ENCODE assay signal across 8 mouse cellular contexts in genomic region chr11:3912875-3913271, GRCm38 (mm10). TPM values are rescaled to one million over a fixed set of nuclear protein-coding genes. Genes with fewer than 3 reads are reported as not detected.
DNase-seq lines count a peak whose midpoint lies in the region; ATAC-seq and TF ChIP-seq lines count a peak whose summit lies in the region.

No protein-coding gene starts in this region.

- DNase-seq in right cerebral cortex, postnatal 10 days (ENCODE audit: low spot score in 2 of 2), result peak; percentile 64 to 69
- no peak for DNase-seq in right cerebral cortex, adult 18-20 months
- DNase-seq in cerebellum, adult 2 months, result peak; percentile 59 to 66
- peak; percentile 70 for DNase-seq in gastrocnemius, adult 2 months
- peak; percentile 40 for DNase-seq in lung, embryonic 14.5 days
- DNase-seq in retina, embryonic 14.5 days (ENCODE audit: low spot score), result peak; percentile 48
- no peak for DNase-seq in adipocyte (ENCODE audit: low spot score)

- peaks cover 25% of the 10 kb centered on the region for H3K4me1 ChIP-seq in cerebellum, adult 2 months (ENCODE audit: control insufficient read depth, insufficient read depth, low read length)
- H3K4me1 ChIP-seq in intestine, postnatal 0 days (replicated peaks; ENCODE audit: control insufficient read depth, insufficient read depth, low read length), result peaks cover 15% of the 10 kb centered on the region; the same call in 1 of the 2 replicates
- peaks cover 10% of the 10 kb centered on the region for H3K4me1 ChIP-seq in lung, embryonic 14.5 days (ENCODE audit: insufficient read depth)

- H3K9me3 ChIP-seq in intestine, postnatal 0 days (ENCODE audit: control insufficient read depth), result no peaks in the 10 kb centered on the region
- H3K9me3 ChIP-seq in lung, embryonic 14.5 days (ENCODE audit: low read depth, low read length), result no peaks in the 10 kb centered on the region

- no peak for ATAC-seq in intestine, postnatal 0 days
- ATAC-seq in lung, embryonic 14.5 days (ENCODE audit: insufficient read depth), result peak; percentile 4

- TF ChIP-seq CTCF in cerebellum, adult 2 months (IDR thresholded peaks at IDR 0.05; ENCODE audit: borderline replicate concordance, insufficient read depth, low read depth, low read length), result no peak
- TF ChIP-seq CTCF in gastrocnemius, adult 2 months (IDR thresholded peaks at IDR 0.05), result no peak
- TF ChIP-seq CTCF in intestine, postnatal 0 days (IDR thresholded peaks at IDR 0.05; ENCODE audit: low read depth), result peak; percentile 20
- peak; percentile 38 for TF ChIP-seq CTCF in lung, embryonic 14.5 days (IDR thresholded peaks at IDR 0.05; ENCODE audit: low read depth)

- under 1% methylated on average over 16 of the region's 16 CpGs for WGBS in cerebellum, adult 2 months
- WGBS in intestine, postnatal 0 days, result 13% methylated on average over 16 of the region's 16 CpGs
- WGBS in lung, embryonic 14.5 days, result 5% methylated on average over 16 of the region's 16 CpGs

- peak overlapping the region; percentile 81 for H3K4me2 ChIP-seq in intestine, postnatal 0 days (replicated peaks; ENCODE audit: low read depth)
- peak overlapping the region; percentile 96 for H3K4me2 ChIP-seq in lung, embryonic 14.5 days

- H3K4me3 ChIP-seq in cerebellum, adult 2 months (replicated peaks; ENCODE audit: insufficient read depth, low read depth, low read length), result peak overlapping the region; percentile 78
- peak overlapping the region; percentile 89 for H3K4me3 ChIP-seq in gastrocnemius, adult 2 months
- peak overlapping the region; percentile 52 for H3K4me3 ChIP-seq in intestine, postnatal 0 days (ENCODE audit: low read depth, low read length)
- H3K4me3 ChIP-seq in lung, embryonic 14.5 days (ENCODE audit: low read depth, low read length), result peak overlapping the region; percentile 50

- H3K27ac ChIP-seq in cerebellum, adult 2 months (ENCODE audit: insufficient read depth, low read length), result peak overlapping the region; percentile 60
- H3K27ac ChIP-seq in gastrocnemius, adult 2 months, result peak overlapping the region; percentile 92
- H3K27ac ChIP-seq in intestine, postnatal 0 days (ENCODE audit: low read depth, low read length), result no peak overlapping the region
- no peak overlapping the region for H3K27ac ChIP-seq in lung, embryonic 14.5 days (ENCODE audit: low read depth)

- H3K9ac ChIP-seq in intestine, postnatal 0 days (ENCODE audit: low read depth, low read length), result peak overlapping the region; percentile 31; the same call in 1 of the 2 replicates
- peak overlapping the region; percentile 46 for H3K9ac ChIP-seq in lung, embryonic 14.5 days

- H3K36me3 ChIP-seq in intestine, postnatal 0 days (ENCODE audit: control insufficient read depth, insufficient read depth), result peaks cover 11% of the 10 kb centered on the region
- H3K36me3 ChIP-seq in lung, embryonic 14.5 days (ENCODE audit: insufficient read depth), result no peaks in the 10 kb centered on the region

- 0 out of 2 replicates have a peak, but pooled peaks have one; percentile 11 for TF ChIP-seq POLR2A in cerebellum, adult 2 months (IDR thresholded peaks at IDR 0.05; ENCODE audit: borderline replicate concordance, insufficient read depth, low read length)

- intact Hi-C loops in gastrocnemius, adult 2 months (cut with DNase I), result loop anchor here (2.0 to 10.0 kb wide), 2 partner anchors 18 to 108 kb away; partner anchors contain the start of genes 4921536K21Rik and Dusp18

- H3K27me3 ChIP-seq in cerebellum, adult 2 months (ENCODE audit: control insufficient read depth, insufficient read depth, low read length), result no peaks in the 10 kb centered on the region
- peaks cover 13% of the 10 kb centered on the region; the same call in 1 of the 2 replicates for H3K27me3 ChIP-seq in intestine, postnatal 0 days (replicated peaks; ENCODE audit: control insufficient read depth, insufficient read depth, low read length)
- H3K27me3 ChIP-seq in lung, embryonic 14.5 days (ENCODE audit: insufficient read depth, low read length), result 0 out of 2 replicates have a peak, but pooled peaks cover 5% of the 10 kb centered on the region

RNA-seq across cellular contexts. Expression of gene Slc35e4, which starts 1.6 kb away (rescaled TPM):
- polyA plus RNA-seq in cerebellum, adult 2 months (2012; rRNA removed), result 27.3 and 28.5 TPM in 2 replicates
- total RNA-seq in gastrocnemius, adult 2 months (2021), result 10 to 100 TPM; 18.4 to 19.6 TPM
- polyA plus RNA-seq in intestine, postnatal 0 days (2015; fragmentation: Nextera tagmentation; extraction: Ambion mirVana), result 2.1 and 2.2 TPM in 2 replicates
- polyA plus RNA-seq in lung, embryonic 14.5 days (2014; fragmentation: Nextera tagmentation; extraction: Ambion mirVana), result 1.9 and 2.7 TPM in 2 replicates

RNA-seq across cellular contexts. Expression of gene Dusp18, which starts 17.8 kb away (rescaled TPM):
- 5.4 and 5.7 TPM in 2 replicates for polyA plus RNA-seq in cerebellum, adult 2 months (2012; rRNA removed)
- 10 to 100 TPM in 1 of 2 experiments, 1 to 10 TPM in 1; 8.8 to 14.7 TPM for total RNA-seq in gastrocnemius, adult 2 months (2021)
- 2.4 and 2.5 TPM in 2 replicates for polyA plus RNA-seq in intestine, postnatal 0 days (2015; fragmentation: Nextera tagmentation; extraction: Ambion mirVana)
- 8.8 and 11.0 TPM in 2 replicates for polyA plus RNA-seq in lung, embryonic 14.5 days (2014; fragmentation: Nextera tagmentation; extraction: Ambion mirVana)

RNA-seq across cellular contexts. Expression of gene 4921536K21Rik, which starts 18.0 kb away (rescaled TPM):
- polyA plus RNA-seq in cerebellum, adult 2 months (2012; rRNA removed), result 0.29 and 0.36 TPM in 2 replicates
- under 1 TPM; 0.10 to 0.31 TPM for total RNA-seq in gastrocnemius, adult 2 months (2021)
- 0.09 and 0.20 TPM in 2 replicates for polyA plus RNA-seq in intestine, postnatal 0 days (2015; fragmentation: Nextera tagmentation; extraction: Ambion mirVana)
- 0.14 TPM in 1 of 2 replicates, not detected in the other for polyA plus RNA-seq in lung, embryonic 14.5 days (2014; fragmentation: Nextera tagmentation; extraction: Ambion mirVana)

RNA-seq across cellular contexts. Expression of gene Tcn2, which starts 19.1 kb away (rescaled TPM):
- polyA plus RNA-seq in cerebellum, adult 2 months (2012; rRNA removed), result 28.0 and 31.7 TPM in 2 replicates
- total RNA-seq in gastrocnemius, adult 2 months (2021), result 10 to 100 TPM; 11.9 to 18.2 TPM
- 283 and 305 TPM in 2 replicates for polyA plus RNA-seq in intestine, postnatal 0 days (2015; fragmentation: Nextera tagmentation; extraction: Ambion mirVana)
- 37.9 and 43.2 TPM in 2 replicates for polyA plus RNA-seq in lung, embryonic 14.5 days (2014; fragmentation: Nextera tagmentation; extraction: Ambion mirVana)

RNA-seq across cellular contexts. Expression of gene Osbp2, which starts 49.2 kb away (rescaled TPM):
- 71.3 and 81.7 TPM in 2 replicates for polyA plus RNA-seq in cerebellum, adult 2 months (2012; rRNA removed)
- 1 to 10 TPM in 1 of 2 experiments, under 1 TPM in 1; 0.71 to 1.3 TPM for total RNA-seq in gastrocnemius, adult 2 months (2021)
- polyA plus RNA-seq in intestine, postnatal 0 days (2015; fragmentation: Nextera tagmentation; extraction: Ambion mirVana), result 1.9 TPM in 2 replicates
- 0.12 and 0.46 TPM in 2 replicates for polyA plus RNA-seq in lung, embryonic 14.5 days (2014; fragmentation: Nextera tagmentation; extraction: Ambion mirVana)

Comparison
In these comparisons a context has a peak if more than half of its experiments do, and no peak if none do; other contexts are left out.
1. DNase-seq: peak in right cerebral cortex, postnatal 10 days (2 of 2), cerebellum, adult 2 months (2 of 2), gastrocnemius, adult 2 months (single experiment), lung, embryonic 14.5 days (single experiment) and retina, embryonic 14.5 days (single experiment); none in right cerebral cortex, adult 18-20 months (single experiment) and adipocyte (single experiment).
2. H3K27ac ChIP-seq: peak in cerebellum, adult 2 months (single experiment) and gastrocnemius, adult 2 months (single experiment); none in intestine, postnatal 0 days (single experiment) and lung, embryonic 14.5 days (single experiment).
3. CTCF ChIP-seq: peak in intestine, postnatal 0 days (single experiment) and lung, embryonic 14.5 days (single experiment); none in cerebellum, adult 2 months (single experiment) and gastrocnemius, adult 2 months (single experiment).
4. Peak in every context shown above with its lines, with median percentiles within 50 percentile points of each other: H3K4me3 ChIP-seq.